Mouse (Mus musculus) kidney, embryonic 16.5 days (tissue): ENCODE results near the gene Tcea3. TPM values are rescaled to one million over a fixed set of nuclear protein-coding genes. Genes with fewer than 3 reads are reported as not detected.
A peak's percentile ranks its signal among the peaks of the same experiment; 100 is the strongest.

Experiments
- ATAC-seq: fragments of 200-750 bp; cut with Nextera tagmentation; 2 replicates; pipeline ENCODE4 v1.8.0; 2017; ENCODE audit warnings: moderate TSS enrichment; ENCODE audit not compliant: low FRiP score, low TSS enrichment
- H3K27ac ChIP-seq: fragments of 300-500 bp; sonication (generic); 2 replicates; pipeline ENCODE4 v1.5.1; 2014; ENCODE audit warnings: low read length
- H3K27me3 ChIP-seq: fragments of 300-500 bp; sonication (generic); 2 replicates; pipeline ENCODE4 v1.6.1; 2014; ENCODE audit warnings: low read length, control low read depth, mixed read lengths; ENCODE audit not compliant: insufficient read depth
- H3K36me3 ChIP-seq: fragments of 300-500 bp; sonication (generic); 2 replicates; pipeline ENCODE4 v1.6.1; 2014; ENCODE audit warnings: low read length, control low read depth, mixed read lengths; ENCODE audit not compliant: insufficient read depth
- H3K4me1 ChIP-seq: fragments of 300-500 bp; sonication (generic); 2 replicates; pipeline ENCODE4 v1.6.1; 2014; ENCODE audit warnings: low read length, control low read depth, mixed read lengths; ENCODE audit not compliant: insufficient read depth
- H3K4me2 ChIP-seq: fragments of 300-500 bp; sonication (generic); replicated peaks from 2 replicates; pipeline ENCODE4 v1.6.1; 2014; ENCODE audit warnings: low read depth, low read length
- H3K4me3 ChIP-seq: fragments of 300-500 bp; sonication (generic); 2 replicates; pipeline ENCODE4 v1.5.1; 2014; ENCODE audit warnings: mild to moderate bottlenecking, low read length
- H3K9ac ChIP-seq: fragments of 300-500 bp; sonication (generic); replicated peaks from 2 replicates; pipeline ENCODE4 v1.6.1; 2014; ENCODE audit warnings: low read length
- H3K9me3 ChIP-seq: fragments of 300-500 bp; sonication (generic); 2 replicates; pipeline ENCODE4 v1.6.1; 2016; ENCODE audit warnings: low read length, control low read depth
- WGBS: fragments of 180-500 bp; shearing (Covaris S2); extraction: QIAGEN DNeasy Blood & Tissue Kit; methylation state at CpG from one replicate; pipeline ENCODE4 v1.1.7; 2014; 5-methylcytosine and 5-hydroxymethylcytosine counted together
- polyA plus RNA-seq: library from polyadenylated mRNA; unstranded; fragments of >200 nt; fragmentation: Nextera tagmentation; extraction: Ambion mirVana; gene quantifications from 2 replicates; pipeline ENCODE4 v1.2.1, GENCODE M21; 2015

The Tcea3 gene
- polyA plus RNA-seq, 1 experiment from 2014 or later = 11.4 TPM

- Histone ChIP-seq H3K9me3 (no peaks in the 10 kb centered on the region), H3K4me1 (peaks cover 32% of the 10 kb centered on the region), H3K4me2 (peak overlapping the region; percentile 86; the same call in 1 of the 2 replicates), H3K27ac (no peak overlapping the region), H3K4me3 (0 out of 2 replicates have a peak overlapping the region, but pooled peaks have one; percentile 53), H3K9ac (no peak overlapping the region), H3K36me3 (no peaks in the 10 kb centered on the region), H3K27me3 (peaks cover 58% of the 10 kb centered on the region)
- 6% methylated on average over 12 of the region's 12 CpGs for WGBS
- no peak; the same call in 1 of the 2 replicates for ATAC-seq
These were observed 960 bp upstream of the Tcea3 start for GRCm38 (mm10) chr4:136246568-136246969.

GRCm38 (mm10) chr4:136247386-136247728 lies 172 bp upstream of the Tcea3 start:
- H3K4me3 ChIP-seq = peak overlapping the region; percentile 53
- peak overlapping the region; percentile 54 for H3K9ac ChIP-seq
- H3K4me2 ChIP-seq = peak overlapping the region; percentile 86
- ATAC-seq = peak; percentile 7; the same call in 1 of the 2 replicates
- peaks cover 32% of the 10 kb centered on the region for H3K4me1 ChIP-seq
- peaks cover 58% of the 10 kb centered on the region for H3K27me3 ChIP-seq
- no peaks in the 10 kb centered on the region for H3K9me3 ChIP-seq
- 5% methylated on average over 14 of the region's 14 CpGs for WGBS
- no peaks in the 10 kb centered on the region for H3K36me3 ChIP-seq
- H3K27ac ChIP-seq = no peak overlapping the region

- ATAC-seq = peak; percentile 40
- 1% methylated on average over 37 of the region's 37 CpGs for WGBS
- Histone ChIP-seq H3K4me2 (peak overlapping the region; percentile 86), H3K4me3 (peak overlapping the region; percentile 53), H3K27me3 (peaks cover 58% of the 10 kb centered on the region), H3K36me3 (no peaks in the 10 kb centered on the region), H3K27ac (no peak overlapping the region), H3K9ac (peak overlapping the region; percentile 54), H3K9me3 (no peaks in the 10 kb centered on the region), H3K4me1 (peaks cover 32% of the 10 kb centered on the region)
These were observed 1.2 kb downstream of the Tcea3 start for GRCm38 (mm10) chr4:136248464-136249331.

- no peak for ATAC-seq
- H3K4me1 ChIP-seq = peaks cover 32% of the 10 kb centered on the region
- H3K9ac ChIP-seq = no peak overlapping the region
- no peak overlapping the region for H3K27ac ChIP-seq
- no peaks in the 10 kb centered on the region for H3K36me3 ChIP-seq
- 13% methylated on average over 11 of the region's 11 CpGs for WGBS
- H3K4me2 ChIP-seq = peak overlapping the region; percentile 86
- H3K4me3 ChIP-seq = peak overlapping the region; percentile 53
- peaks cover 58% of the 10 kb centered on the region for H3K27me3 ChIP-seq
- H3K9me3 ChIP-seq = no peaks in the 10 kb centered on the region
These were observed 1.8 kb downstream of the Tcea3 start for GRCm38 (mm10) chr4:136249332-136249647.

- WGBS = 51% methylated on average over 9 of the region's 9 CpGs
- H3K4me2 ChIP-seq = no peak overlapping the region
- peaks cover 32% of the 10 kb centered on the region for H3K4me1 ChIP-seq
- ATAC-seq = 0 out of 2 replicates have a peak, but pooled peaks have one; percentile 20
- no peak overlapping the region for H3K27ac ChIP-seq
- no peaks in the 10 kb centered on the region for H3K9me3 ChIP-seq
- H3K9ac ChIP-seq = no peak overlapping the region
- no peaks in the 10 kb centered on the region for H3K36me3 ChIP-seq
- H3K4me3 ChIP-seq = no peak overlapping the region
- H3K27me3 ChIP-seq = peaks cover 54% of the 10 kb centered on the region
These were observed 2.3 kb downstream of the Tcea3 start for GRCm38 (mm10) chr4:136249780-136250179.

GRCm38 (mm10) chr4:136255919-136256318 lies 8.4 kb downstream of the Tcea3 start:
- H3K4me1 ChIP-seq = no peaks in the 10 kb centered on the region
- no peaks in the 10 kb centered on the region for H3K9me3 ChIP-seq
- no peaks in the 10 kb centered on the region for H3K36me3 ChIP-seq
- no peak overlapping the region for H3K4me2 ChIP-seq
- H3K27me3 ChIP-seq = peaks cover 3% of the 10 kb centered on the region; the same call in 1 of the 2 replicates
- WGBS = 31% methylated on average over 6 of the region's 6 CpGs
- H3K27ac ChIP-seq = no peak overlapping the region
- no peak for ATAC-seq
- H3K9ac ChIP-seq = no peak overlapping the region
- H3K4me3 ChIP-seq = no peak overlapping the region

GRCm38 (mm10) chr4:136256696-136257095 lies 9.2 kb downstream of the Tcea3 start:
- 63% methylated on average over 10 of the region's 10 CpGs for WGBS
- ATAC-seq = no peak
- H3K4me1 ChIP-seq = no peaks in the 10 kb centered on the region

GRCm38 (mm10) chr4:136259916-136260315 lies 12.4 kb downstream of the Tcea3 start:
- Histone ChIP-seq H3K4me3 (no peak overlapping the region), H3K9ac (no peak overlapping the region), H3K27ac (no peak overlapping the region), H3K36me3 (no peaks in the 10 kb centered on the region), H3K27me3 (no peaks in the 10 kb centered on the region), H3K4me2 (no peak overlapping the region), H3K4me1 (no peaks in the 10 kb centered on the region), H3K9me3 (no peaks in the 10 kb centered on the region)
- WGBS = 63% methylated on average over 3 of the region's 3 CpGs
- no peak for ATAC-seq

More at GRCm38 (mm10) chr4:136256696-136257095, 9.2 kb downstream of the Tcea3 start:
- no peak overlapping the region for H3K27ac ChIP-seq
- no peak overlapping the region for H3K9ac ChIP-seq
- no peaks in the 10 kb centered on the region for H3K36me3 ChIP-seq
- no peak overlapping the region for H3K4me3 ChIP-seq
- no peak overlapping the region for H3K4me2 ChIP-seq
- H3K9me3 ChIP-seq = no peaks in the 10 kb centered on the region
- H3K27me3 ChIP-seq = no peaks in the 10 kb centered on the region

GRCm38 (mm10) chr4:136260491-136261180 lies 13.1 kb downstream of the Tcea3 start:
- Histone ChIP-seq H3K27me3 (no peaks in the 10 kb centered on the region), H3K9me3 (no peaks in the 10 kb centered on the region), H3K36me3 (no peaks in the 10 kb centered on the region), H3K9ac (no peak overlapping the region), H3K4me2 (no peak overlapping the region), H3K27ac (no peak overlapping the region), H3K4me3 (no peak overlapping the region), H3K4me1 (no peaks in the 10 kb centered on the region)
- ATAC-seq = peak; percentile 67; the same call in 1 of the 2 replicates
- WGBS = 41% methylated on average over 10 of the region's 10 CpGs

GRCm38 (mm10) chr4:136261912-136262311 lies 14.4 kb downstream of the Tcea3 start:
- no peaks in the 10 kb centered on the region for H3K27me3 ChIP-seq
- ATAC-seq = peak; percentile 52; the same call in 1 of the 2 replicates
- H3K4me3 ChIP-seq = no peak overlapping the region
- no peaks in the 10 kb centered on the region for H3K9me3 ChIP-seq
- H3K36me3 ChIP-seq = no peaks in the 10 kb centered on the region
- WGBS = 67% methylated on average over 10 of the region's 10 CpGs
- H3K4me1 ChIP-seq = no peaks in the 10 kb centered on the region
- no peak overlapping the region for H3K9ac ChIP-seq
- no peak overlapping the region for H3K4me2 ChIP-seq
- H3K27ac ChIP-seq = no peak overlapping the region
